Comparison of ENCODE assay signal across 8 mouse cellular contexts in genomic region chr9:59617307-59617973, GRCm38 (mm10). TPM values are rescaled to one million over a fixed set of nuclear protein-coding genes. Genes with fewer than 3 reads are reported as not detected.
DNase-seq lines count a peak whose midpoint lies in the region; ATAC-seq and TF ChIP-seq lines count a peak whose summit lies in the region.

No protein-coding gene starts in this region.

- TF ChIP-seq POLR2A in limb, embryonic 14.5 days (IDR thresholded peaks at IDR 0.05; ENCODE audit: borderline replicate concordance, extremely low read depth, insufficient read depth, insufficient read length): 0 out of 2 replicates have a peak, but pooled peaks have one; percentile 56

- H3K9me3 ChIP-seq in kidney, embryonic 16.5 days (ENCODE audit: low read length): no peaks in the 10 kb centered on the region
- H3K9me3 ChIP-seq in forebrain, embryonic 11.5 days (ENCODE audit: control insufficient read depth, low read length): no peaks in the 10 kb centered on the region
- no peaks in the 10 kb centered on the region for H3K9me3 ChIP-seq in limb, embryonic 14.5 days (ENCODE audit: control insufficient read depth, low read length)
- H3K9me3 ChIP-seq in neural tube, embryonic 14.5 days (ENCODE audit: control insufficient read depth, low read length): no peaks in the 10 kb centered on the region

- under 1% methylated on average over 48 of the region's 58 CpGs for WGBS in kidney, embryonic 16.5 days
- under 1% methylated on average over 56 of the region's 58 CpGs for WGBS in forebrain, embryonic 11.5 days
- under 1% methylated on average over 50 of the region's 58 CpGs for WGBS in limb, embryonic 14.5 days
- under 1% methylated on average over 58 of the region's 58 CpGs for WGBS in neural tube, embryonic 14.5 days

- H3K4me3 ChIP-seq in kidney, embryonic 16.5 days (ENCODE audit: low read length): peak overlapping the region; percentile 91
- H3K4me3 ChIP-seq in forebrain, embryonic 11.5 days (ENCODE audit: low read depth, low read length): peak overlapping the region; percentile 87
- peak overlapping the region; percentile 91 for H3K4me3 ChIP-seq in limb, embryonic 14.5 days (replicated peaks; ENCODE audit: low read length)
- H3K4me3 ChIP-seq in neural tube, embryonic 14.5 days (ENCODE audit: low read depth, low read length): peak overlapping the region; percentile 91

- H3K9ac ChIP-seq in kidney, embryonic 16.5 days (replicated peaks; ENCODE audit: low read length): peak overlapping the region; percentile 91
- H3K9ac ChIP-seq in forebrain, embryonic 11.5 days (ENCODE audit: low read length): peak overlapping the region; percentile 93
- H3K9ac ChIP-seq in limb, embryonic 14.5 days (ENCODE audit: low read depth, low read length, severe bottlenecking): peak overlapping the region; percentile 92
- peak overlapping the region; percentile 84 for H3K9ac ChIP-seq in neural tube, embryonic 14.5 days (replicated peaks; ENCODE audit: low read depth, low read length)

- DNase-seq in kidney, adult 8-10 months: no peak
- DNase-seq in forebrain, embryonic 11.5 days (ENCODE audit: low spot score): no peak
- DNase-seq in limb, embryonic 14.5 days (ENCODE audit: low spot score): no peak
- DNase-seq in T-cell, adult 2 months (ENCODE audit: low spot score): no peak
- no peak for DNase-seq in spleen, adult 18-20 months

- no peak; the same call in 1 of the 2 replicates for ATAC-seq in kidney, embryonic 16.5 days (ENCODE audit: low FRiP score, low TSS enrichment)
- ATAC-seq in activated CD4-positive, CD25-positive, alpha-beta regulatory T cell, adult 4 months: peak; percentile 18
- peak; percentile 67 for ATAC-seq in forebrain, embryonic 11.5 days (replicated peaks; ENCODE audit: low FRiP score)
- ATAC-seq in limb, embryonic 14.5 days (ENCODE audit: low FRiP score, low read depth): no peak
- ATAC-seq in neural tube, embryonic 14.5 days (ENCODE audit: low read depth): peak; percentile 90

- H3K27me3 ChIP-seq in kidney, embryonic 16.5 days (ENCODE audit: insufficient read depth, low read length): no peaks in the 10 kb centered on the region
- no peaks in the 10 kb centered on the region for H3K27me3 ChIP-seq in forebrain, embryonic 11.5 days (ENCODE audit: control insufficient read depth, insufficient read depth, low read length)
- H3K27me3 ChIP-seq in limb, embryonic 14.5 days (ENCODE audit: control insufficient read depth, insufficient read depth, low read length): no peaks in the 10 kb centered on the region
- H3K27me3 ChIP-seq in neural tube, embryonic 14.5 days (ENCODE audit: control insufficient read depth, insufficient read depth, low read length): no peaks in the 10 kb centered on the region

- peak overlapping the region; percentile 95 for H3K27ac ChIP-seq in kidney, embryonic 16.5 days (ENCODE audit: low read length)
- peak overlapping the region; percentile 84 for H3K27ac ChIP-seq in forebrain, embryonic 11.5 days (ENCODE audit: low read depth, low read length)
- H3K27ac ChIP-seq in limb, embryonic 14.5 days (replicated peaks; ENCODE audit: low read depth, low read length): peak overlapping the region; percentile 88
- peak overlapping the region; percentile 92 for H3K27ac ChIP-seq in neural tube, embryonic 14.5 days (ENCODE audit: low read depth, low read length)

- peak overlapping the region; percentile 78 for H3K4me2 ChIP-seq in kidney, embryonic 16.5 days (replicated peaks; ENCODE audit: low read depth, low read length)
- peak overlapping the region; percentile 51 for H3K4me2 ChIP-seq in forebrain, embryonic 11.5 days (ENCODE audit: low read depth, low read length, severe bottlenecking)
- H3K4me2 ChIP-seq in limb, embryonic 14.5 days (replicated peaks; ENCODE audit: low read depth, low read length, severe bottlenecking): peak overlapping the region; percentile 68
- H3K4me2 ChIP-seq in neural tube, embryonic 14.5 days (ENCODE audit: low read depth, low read length): peak overlapping the region; percentile 62

- peaks cover 4% of the 10 kb centered on the region; the same call in 1 of the 2 replicates for H3K36me3 ChIP-seq in kidney, embryonic 16.5 days (ENCODE audit: insufficient read depth, low read length)
- no peaks in the 10 kb centered on the region; the same call in 1 of the 2 replicates for H3K36me3 ChIP-seq in forebrain, embryonic 11.5 days (ENCODE audit: control insufficient read depth, insufficient read depth, low read length)
- H3K36me3 ChIP-seq in limb, embryonic 14.5 days (ENCODE audit: control insufficient read depth, insufficient read depth, low read length): peaks cover 7% of the 10 kb centered on the region
- peaks cover 6% of the 10 kb centered on the region; the same call in 1 of the 2 replicates for H3K36me3 ChIP-seq in neural tube, embryonic 14.5 days (ENCODE audit: control insufficient read depth, insufficient read depth, low read length)

- H3K4me1 ChIP-seq in kidney, embryonic 16.5 days (ENCODE audit: insufficient read depth, low read length): peaks cover 12% of the 10 kb centered on the region
- no peaks in the 10 kb centered on the region for H3K4me1 ChIP-seq in forebrain, embryonic 11.5 days (replicated peaks; ENCODE audit: control insufficient read depth, insufficient read depth, low read length)
- H3K4me1 ChIP-seq in limb, embryonic 14.5 days (ENCODE audit: control insufficient read depth, insufficient read depth, low read length): peaks cover 12% of the 10 kb centered on the region
- H3K4me1 ChIP-seq in neural tube, embryonic 14.5 days (ENCODE audit: control insufficient read depth, insufficient read depth, low read length): peaks cover 18% of the 10 kb centered on the region

RNA-seq across cellular contexts. Expression of gene Parp6, which starts 0.4 kb away (rescaled TPM):
- 23.6 and 30.0 TPM in 2 replicates for polyA plus RNA-seq in kidney, embryonic 16.5 days (2015; fragmentation: Nextera tagmentation; extraction: Ambion mirVana)
- polyA plus RNA-seq in activated CD4-positive, CD25-positive, alpha-beta regulatory T cell, adult 4 months (2017; shearing (Covaris generic)): 10 to 100 TPM; 28.2 to 31.0 TPM
- polyA plus RNA-seq in forebrain, embryonic 11.5 days (2014; fragmentation: Nextera tagmentation; extraction: Ambion mirVana): 77.3 and 85.4 TPM in 2 replicates
- 55.2 and 57.0 TPM in 2 replicates for polyA plus RNA-seq in limb, embryonic 14.5 days (2012; rRNA removed)
- polyA plus RNA-seq in limb, embryonic 14.5 days (2014; fragmentation: Nextera tagmentation; extraction: Ambion mirVana): 20.3 and 31.1 TPM in 2 replicates
- polyA plus RNA-seq in neural tube, embryonic 14.5 days (2014; fragmentation: Nextera tagmentation; extraction: Ambion mirVana): 246 and 258 TPM in 2 replicates

RNA-seq across cellular contexts. Expression of gene Pkm, which starts 38.7 kb away (rescaled TPM):
- 1,434 and 1,451 TPM in 2 replicates for polyA plus RNA-seq in kidney, embryonic 16.5 days (2015; fragmentation: Nextera tagmentation; extraction: Ambion mirVana)
- 100 to 1,000 TPM; 694 to 839 TPM for polyA plus RNA-seq in activated CD4-positive, CD25-positive, alpha-beta regulatory T cell, adult 4 months (2017; shearing (Covaris generic))
- polyA plus RNA-seq in forebrain, embryonic 11.5 days (2014; fragmentation: Nextera tagmentation; extraction: Ambion mirVana): 2,195 and 2,371 TPM in 2 replicates
- 826 and 988 TPM in 2 replicates for polyA plus RNA-seq in limb, embryonic 14.5 days (2012; rRNA removed)
- 1,025 and 1,058 TPM in 2 replicates for polyA plus RNA-seq in limb, embryonic 14.5 days (2014; fragmentation: Nextera tagmentation; extraction: Ambion mirVana)
- polyA plus RNA-seq in neural tube, embryonic 14.5 days (2014; fragmentation: Nextera tagmentation; extraction: Ambion mirVana): 834 and 964 TPM in 2 replicates

RNA-seq across cellular contexts. Expression of gene Celf6, which starts 39.7 kb away (rescaled TPM):
- 0.32 and 0.53 TPM in 2 replicates for polyA plus RNA-seq in kidney, embryonic 16.5 days (2015; fragmentation: Nextera tagmentation; extraction: Ambion mirVana)
- not detected for polyA plus RNA-seq in activated CD4-positive, CD25-positive, alpha-beta regulatory T cell, adult 4 months (2017; shearing (Covaris generic))
- polyA plus RNA-seq in forebrain, embryonic 11.5 days (2014; fragmentation: Nextera tagmentation; extraction: Ambion mirVana): 8.3 and 9.6 TPM in 2 replicates
- polyA plus RNA-seq in limb, embryonic 14.5 days (2012; rRNA removed): 0.06 and 0.16 TPM in 2 replicates
- not detected in 2 replicates for polyA plus RNA-seq in limb, embryonic 14.5 days (2014; fragmentation: Nextera tagmentation; extraction: Ambion mirVana)
- 28.8 and 34.8 TPM in 2 replicates for polyA plus RNA-seq in neural tube, embryonic 14.5 days (2014; fragmentation: Nextera tagmentation; extraction: Ambion mirVana)

Comparison
In these comparisons a context has a peak if more than half of its experiments do, and no peak if none do; other contexts are left out.
1. ATAC-seq: peak in activated CD4-positive, CD25-positive, alpha-beta regulatory T cell, adult 4 months (single experiment), forebrain, embryonic 11.5 days (single experiment) and neural tube, embryonic 14.5 days (single experiment); none in kidney, embryonic 16.5 days (single experiment) and limb, embryonic 14.5 days (single experiment).
2. Peak in every context shown above with its lines, with median percentiles within 50 percentile points of each other: H3K27ac ChIP-seq, H3K4me2 ChIP-seq, H3K4me3 ChIP-seq and H3K9ac ChIP-seq.